Mouse (Mus musculus): ENCODE results near the gene Ablim1. TPM values are rescaled to one million over a fixed set of nuclear protein-coding genes. Genes with fewer than 3 reads are reported as not detected.

Ablim1 gene
- 17.7 and 22.4 TPM in 2 replicates for polyA plus RNA-seq (2016; fragmentation: Nextera tagmentation; extraction: Ambion mirVana)

DNA sequence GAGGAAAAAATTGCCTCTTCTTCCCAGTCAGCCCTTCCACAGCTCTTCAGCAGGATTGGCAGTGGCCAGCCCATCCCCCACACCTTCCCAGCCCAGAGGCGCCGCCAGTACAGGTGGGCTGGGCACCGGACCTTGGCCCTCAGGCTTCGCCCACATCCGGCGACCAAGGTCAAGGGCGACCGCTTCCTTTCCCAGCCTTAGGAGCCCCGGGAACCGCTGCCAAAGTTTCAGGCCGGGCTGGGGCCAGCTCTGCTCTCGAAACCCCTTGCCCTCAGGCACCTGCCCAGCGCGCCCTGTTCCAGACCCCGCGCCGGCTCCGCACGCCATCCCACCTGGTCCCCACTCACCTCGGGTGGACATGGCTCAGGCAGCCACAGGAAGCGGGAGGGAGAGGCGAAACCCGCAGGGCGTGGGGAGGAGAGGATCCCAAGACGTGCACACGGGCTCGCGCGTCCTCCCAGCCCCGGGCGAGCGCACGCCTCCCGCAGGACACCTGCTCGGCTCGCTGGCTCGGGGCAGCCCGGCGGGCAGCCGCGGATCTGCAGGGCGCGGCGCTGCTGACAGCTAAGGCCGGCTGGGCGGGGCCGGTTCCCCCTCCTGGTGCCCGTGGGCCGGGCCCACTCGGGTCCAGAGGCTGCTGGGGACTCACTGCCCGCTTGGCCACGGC, at the start of gene Ablim1:
TSS of gene Ablim1 (minus strand) at position 574 of the 667 bp plus-strand sequence.
- Histone ChIP-seq H3K4me3 (peak within 1 kb of the TSS; percentile 62), H3K27ac (replicated peaks) (peak within 1 kb of the TSS; percentile 71), H3K9me3 (no peaks in the 10 kb centered on the region), H3K4me1 (peaks cover 13% of the 10 kb centered on the region), H3K27me3 (replicated peaks; ENCODE audit: low read depth, poor library complexity, severe bottlenecking) (peaks cover 57% of the 10 kb centered on the region), H3K36me3 (replicated peaks) (no peaks in the 10 kb centered on the region)
- peak; percentile 49 for DNase-seq (ENCODE audit: low spot score)
- 2% methylated on average over 52 of the region's 52 CpGs for WGBS

DNA sequence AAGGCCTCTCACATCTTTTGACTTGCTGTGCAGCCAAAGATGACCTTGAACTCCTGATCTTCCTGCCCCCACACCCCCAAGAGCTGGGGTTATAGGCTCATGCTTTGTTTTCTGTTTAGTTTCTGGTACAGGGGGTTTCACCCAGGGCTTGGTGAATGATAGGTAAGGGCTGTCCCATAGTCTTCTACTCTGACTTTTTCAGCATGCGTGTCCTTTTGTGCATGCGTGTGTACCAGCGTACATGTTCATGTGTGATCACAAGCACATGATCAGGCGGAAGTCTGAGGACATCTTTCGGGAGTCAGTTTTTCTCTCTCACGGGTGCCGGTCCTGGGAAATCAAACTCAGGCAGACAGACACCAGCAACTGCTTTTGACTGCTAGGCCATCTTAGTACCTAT, 48.8 kb upstream of the Ablim1 start:
- peaks cover 8% of the 10 kb centered on the region for H3K36me3 ChIP-seq (replicated peaks)
- H3K4me1 ChIP-seq = peaks cover 78% of the 10 kb centered on the region
- no peaks in the 10 kb centered on the region for H3K27me3 ChIP-seq (replicated peaks; ENCODE audit: low read depth, poor library complexity, severe bottlenecking)
- peak overlapping the region; percentile 98 for H3K4me3 ChIP-seq
- 0 out of 2 replicates have a peak overlapping the region, but pooled peaks have one; percentile 1 for H3K27ac ChIP-seq (replicated peaks)
- no peaks in the 10 kb centered on the region for H3K9me3 ChIP-seq
- WGBS = 92% methylated on average over 7 of the region's 7 CpGs
- no peak for DNase-seq (ENCODE audit: low spot score)

DNA sequence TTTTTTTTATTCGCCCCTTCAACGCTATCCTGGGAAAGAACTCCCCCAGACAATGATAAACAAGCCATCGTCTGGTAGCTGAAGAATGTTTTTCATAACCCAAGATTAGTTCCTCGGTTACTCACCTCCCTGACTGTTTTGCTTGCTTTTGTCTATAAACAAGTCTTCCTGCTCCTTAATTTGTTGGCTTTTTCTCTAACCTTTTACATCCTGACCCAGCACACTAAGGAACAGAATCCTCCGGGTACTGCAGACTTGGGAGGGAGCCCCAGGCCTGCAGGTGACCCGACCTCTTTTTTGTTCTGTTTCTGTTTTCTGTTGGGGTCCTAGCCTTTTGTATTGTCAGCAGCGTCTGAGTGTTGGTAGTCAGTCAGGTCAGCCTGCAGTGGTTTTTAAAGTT, 48.4 kb upstream of the Ablim1 start:
- Histone ChIP-seq H3K9me3 (no peaks in the 10 kb centered on the region), H3K27ac (replicated peaks) (peak overlapping the region; percentile 1; the same call in 1 of the 2 replicates), H3K4me1 (peaks cover 80% of the 10 kb centered on the region), H3K36me3 (replicated peaks) (0 out of 2 replicates have a peak, but pooled peaks cover 4% of the 10 kb centered on the region), H3K27me3 (replicated peaks; ENCODE audit: low read depth, poor library complexity, severe bottlenecking) (no peaks in the 10 kb centered on the region), H3K4me3 (peak overlapping the region; percentile 98)
- DNase-seq (ENCODE audit: low spot score) = no peak
- WGBS = 41% methylated on average over 7 of the region's 7 CpGs

DNA sequence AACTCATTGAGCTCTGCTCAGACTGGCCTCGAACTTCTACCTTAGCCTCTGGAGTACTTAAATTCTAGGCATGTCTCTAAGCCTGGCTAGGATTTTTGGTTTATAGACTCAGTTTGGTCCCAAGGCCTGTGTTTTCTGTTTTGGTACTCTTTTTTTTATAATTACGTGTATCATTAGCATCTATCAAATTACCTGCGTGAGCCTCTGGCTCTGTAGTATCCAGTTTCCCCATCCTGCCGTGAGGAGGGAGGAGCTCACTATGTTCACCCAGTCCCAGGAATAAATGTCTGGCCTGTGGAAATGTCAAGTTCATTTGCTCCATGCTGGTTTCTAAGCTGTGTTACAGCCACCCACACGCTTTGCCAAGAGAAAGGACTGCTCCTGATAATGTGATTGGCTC, 47.9 kb upstream of the Ablim1 start:
- WGBS = 37% methylated on average over 5 of the region's 5 CpGs
- Histone ChIP-seq H3K4me1 (peaks cover 78% of the 10 kb centered on the region), H3K36me3 (replicated peaks) (0 out of 2 replicates have a peak, but pooled peaks cover 2% of the 10 kb centered on the region), H3K4me3 (peak overlapping the region; percentile 98), H3K9me3 (no peaks in the 10 kb centered on the region), H3K27ac (replicated peaks) (no peak overlapping the region; the same call in 1 of the 2 replicates), H3K27me3 (replicated peaks; ENCODE audit: low read depth, poor library complexity, severe bottlenecking) (no peaks in the 10 kb centered on the region)
- DNase-seq (ENCODE audit: low spot score) = no peak

DNA sequence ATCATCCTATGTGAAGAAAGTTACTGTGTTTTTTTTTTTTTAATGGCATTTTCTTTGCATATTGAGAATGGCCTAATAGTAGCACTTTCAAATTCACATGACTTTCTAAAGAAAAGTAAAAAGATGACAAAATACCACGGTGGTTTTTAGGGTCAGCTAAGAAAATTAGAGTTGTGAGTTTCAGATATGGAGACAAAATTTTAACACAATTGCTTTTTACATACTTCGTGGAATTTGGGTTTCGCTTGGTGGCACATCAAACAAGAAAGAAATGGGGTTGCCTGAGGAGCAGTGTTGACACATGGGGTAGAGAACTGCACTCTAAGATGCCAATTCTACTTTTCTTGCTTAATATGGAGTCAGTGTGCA, 47.2 kb upstream of the Ablim1 start:
- Histone ChIP-seq H3K27ac (replicated peaks) (peak overlapping the region; percentile 99), H3K4me3 (peak overlapping the region; percentile 98), H3K9me3 (no peaks in the 10 kb centered on the region), H3K36me3 (replicated peaks) (no peaks in the 10 kb centered on the region), H3K4me1 (peaks cover 71% of the 10 kb centered on the region), H3K27me3 (replicated peaks; ENCODE audit: low read depth, poor library complexity, severe bottlenecking) (no peaks in the 10 kb centered on the region)
- 22% methylated on average over 3 of the region's 3 CpGs for WGBS
- no peak for DNase-seq (ENCODE audit: low spot score)

DNA sequence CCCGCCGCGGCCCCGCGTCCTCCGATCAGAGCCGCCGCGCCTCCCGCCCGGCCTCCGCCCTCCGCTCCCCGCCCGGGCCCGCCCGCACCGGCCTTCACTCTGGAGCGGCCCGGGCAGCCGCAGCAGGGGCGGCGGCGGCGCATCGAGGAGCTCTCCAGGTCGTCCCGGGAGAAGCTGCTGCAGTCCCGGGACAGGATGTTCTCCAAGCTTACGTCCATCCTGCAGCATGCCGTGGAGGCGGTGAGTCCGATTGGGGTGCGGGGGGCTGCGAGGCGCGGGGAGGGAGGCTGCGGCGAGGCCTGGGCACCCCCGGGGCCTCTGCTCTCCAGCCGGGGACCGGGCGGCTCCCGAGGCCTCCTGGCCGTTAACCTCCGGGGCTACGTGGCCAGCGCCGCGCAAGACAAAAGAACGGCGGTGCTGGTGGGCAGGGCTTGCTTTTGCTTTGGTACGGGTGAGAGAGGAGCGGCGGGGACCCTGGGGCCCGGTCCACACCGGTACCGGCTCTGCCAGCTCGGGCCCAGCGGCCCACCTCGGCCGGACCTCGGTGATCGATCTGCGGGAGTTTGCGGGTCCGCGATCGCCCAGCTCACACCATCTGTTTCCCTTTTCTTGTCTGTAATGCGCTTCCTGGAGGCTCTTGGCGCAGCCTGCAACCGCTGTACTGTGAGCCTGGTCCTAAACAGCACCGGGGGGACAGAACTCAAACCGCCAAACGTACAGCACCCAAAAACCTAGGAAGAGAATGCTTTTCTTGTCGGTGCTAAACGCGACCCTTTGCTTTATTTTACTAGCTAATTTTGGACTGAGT, 46.6 kb upstream of the Ablim1 start:
- peak; percentile 78 for DNase-seq (ENCODE audit: low spot score)
- peak overlapping the region; percentile 98 for H3K4me3 ChIP-seq
- WGBS = under 1% methylated on average over 78 of the region's 78 CpGs
- no peaks in the 10 kb centered on the region for H3K9me3 ChIP-seq
- H3K27me3 ChIP-seq (replicated peaks; ENCODE audit: low read depth, poor library complexity, severe bottlenecking) = no peaks in the 10 kb centered on the region
- peaks cover 65% of the 10 kb centered on the region for H3K4me1 ChIP-seq
- peak overlapping the region; percentile 99 for H3K27ac ChIP-seq (replicated peaks)
- no peaks in the 10 kb centered on the region for H3K36me3 ChIP-seq (replicated peaks)

DNA sequence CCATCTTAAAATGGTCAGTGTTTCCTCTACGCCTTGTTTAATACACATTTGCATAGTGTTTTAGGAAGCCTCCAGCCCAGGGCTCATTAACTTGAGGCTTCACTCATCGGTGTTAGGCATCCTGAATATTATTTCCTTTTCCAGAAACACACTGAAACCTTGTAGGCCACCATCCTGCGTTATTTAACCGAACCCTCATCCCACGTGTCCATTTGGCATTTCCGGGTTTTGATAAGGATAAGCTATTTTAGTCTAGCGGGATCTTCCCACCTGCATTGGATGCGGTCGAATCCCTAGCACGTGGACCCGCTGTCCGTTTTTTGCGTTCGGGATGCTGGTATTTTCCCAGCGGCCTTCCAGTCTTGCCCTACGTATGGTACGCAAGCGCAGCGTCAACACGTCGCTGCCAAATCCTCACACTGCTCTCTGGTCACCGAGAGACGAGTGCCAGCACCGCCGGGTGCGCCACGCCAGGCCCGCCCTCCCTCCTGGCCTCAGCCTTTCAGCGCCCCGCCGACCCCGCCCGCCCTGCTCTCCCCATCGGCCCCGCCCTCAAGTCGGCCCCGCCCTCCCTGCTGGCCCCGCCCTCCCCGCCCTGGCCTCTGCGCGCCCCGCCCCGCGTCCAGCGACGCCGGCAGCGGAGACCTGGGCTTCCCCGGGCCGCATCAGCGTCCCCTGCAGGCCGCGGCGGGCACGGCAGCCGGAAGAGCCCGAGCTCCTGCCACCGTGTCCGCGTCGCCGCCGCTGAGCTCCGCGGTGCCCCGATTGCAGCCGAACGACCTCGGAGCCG, 45.8 kb upstream of the Ablim1 start, which contains the start of gene Fam160b1:
TSS of gene Fam160b1 (plus strand) at position 340 of the 790 bp plus-strand sequence.
- Histone ChIP-seq H3K27me3 (replicated peaks; ENCODE audit: low read depth, poor library complexity, severe bottlenecking) (no peaks in the 10 kb centered on the region), H3K36me3 (replicated peaks) (no peaks in the 10 kb centered on the region), H3K9me3 (no peaks in the 10 kb centered on the region), H3K27ac (replicated peaks) (peak within 1 kb of the TSS; percentile 99), H3K4me3 (peak within 1 kb of the TSS; percentile 98), H3K4me1 (peaks cover 63% of the 10 kb centered on the region)
- WGBS = 2% methylated on average over 70 of the region's 70 CpGs
- peak; percentile 99 for DNase-seq (ENCODE audit: low spot score)

DNA sequence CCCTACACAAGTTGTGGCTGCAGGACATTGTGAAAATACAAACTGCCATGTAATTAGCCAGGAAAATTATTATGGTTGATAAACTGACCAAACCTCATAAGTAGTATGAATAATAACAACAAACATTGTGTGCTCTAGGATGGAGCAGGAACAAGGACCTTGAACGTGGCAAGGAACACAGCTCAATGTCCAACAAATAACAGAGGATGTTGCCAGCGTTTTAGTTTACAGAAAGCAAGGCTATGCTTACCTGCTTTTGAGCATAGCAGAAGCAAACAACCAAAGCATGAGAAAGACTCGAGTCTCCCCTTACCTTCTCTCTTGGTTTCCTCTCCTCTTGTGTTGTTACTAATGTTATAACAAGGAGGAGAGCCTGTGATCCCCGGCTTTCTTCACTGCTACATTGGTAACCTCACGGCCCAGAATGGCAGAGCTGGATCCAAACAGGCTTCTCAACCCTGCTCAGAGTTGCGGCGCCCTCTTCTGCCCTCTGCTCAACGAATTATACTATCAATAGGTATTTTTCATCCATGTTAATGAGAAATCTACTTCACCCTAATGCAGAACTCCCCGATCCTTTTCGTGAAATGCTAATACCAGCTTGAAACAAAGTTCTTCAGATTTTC, 45.1 kb upstream of the Ablim1 start:
- Histone ChIP-seq H3K27ac (replicated peaks) (peak overlapping the region; percentile 99), H3K4me3 (peak overlapping the region; percentile 98), H3K4me1 (peaks cover 61% of the 10 kb centered on the region), H3K36me3 (replicated peaks) (no peaks in the 10 kb centered on the region), H3K9me3 (no peaks in the 10 kb centered on the region), H3K27me3 (replicated peaks; ENCODE audit: low read depth, poor library complexity, severe bottlenecking) (no peaks in the 10 kb centered on the region)
- no peak for DNase-seq (ENCODE audit: low spot score)
- WGBS = 59% methylated on average over 10 of the region's 10 CpGs

DNA sequence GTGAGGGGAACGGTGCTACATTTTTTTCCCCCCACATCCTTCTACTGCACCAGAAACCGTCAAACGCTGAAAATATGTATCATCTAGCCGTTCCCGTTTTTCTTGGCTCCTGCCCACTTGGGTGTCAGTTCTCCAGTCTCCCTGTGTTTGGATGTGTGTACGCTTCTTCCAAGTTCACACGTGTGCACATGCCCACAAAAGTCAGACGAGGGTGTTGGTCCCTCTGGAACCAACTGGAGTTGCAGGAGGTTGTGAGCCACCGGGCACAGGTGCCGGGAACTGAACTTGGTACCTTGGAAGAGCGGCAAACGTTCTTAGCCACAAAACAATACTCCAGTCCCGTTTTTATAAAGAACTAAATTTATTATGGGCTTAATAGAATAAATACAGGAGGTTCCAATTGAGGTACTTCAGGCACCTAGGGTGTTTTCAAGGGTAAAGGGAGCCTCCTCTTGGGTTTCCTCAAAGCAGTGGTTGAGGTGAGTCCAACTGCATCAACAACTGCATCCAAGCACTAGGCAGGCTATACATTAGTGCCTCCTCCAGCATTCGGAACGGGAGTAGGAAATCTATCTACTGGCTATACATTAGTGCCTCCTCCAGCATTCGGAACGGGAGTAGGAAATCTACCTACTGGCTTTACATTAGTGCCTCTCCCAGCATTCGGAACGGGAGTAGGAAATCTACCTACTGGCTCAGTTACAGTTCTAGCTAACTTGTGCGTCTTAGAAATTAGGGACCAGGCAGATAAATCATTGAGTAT, 44.3 kb upstream of the Ablim1 start:
- no peaks in the 10 kb centered on the region for H3K36me3 ChIP-seq (replicated peaks)
- H3K27me3 ChIP-seq (replicated peaks; ENCODE audit: low read depth, poor library complexity, severe bottlenecking) = no peaks in the 10 kb centered on the region
- no peak overlapping the region for H3K27ac ChIP-seq (replicated peaks)
- peak overlapping the region; percentile 98; the same call in 1 of the 2 replicates for H3K4me3 ChIP-seq
- H3K9me3 ChIP-seq = no peaks in the 10 kb centered on the region
- peaks cover 53% of the 10 kb centered on the region for H3K4me1 ChIP-seq
- WGBS = 95% methylated on average over 20 of the region's 20 CpGs
- no peak for DNase-seq (ENCODE audit: low spot score)

DNA sequence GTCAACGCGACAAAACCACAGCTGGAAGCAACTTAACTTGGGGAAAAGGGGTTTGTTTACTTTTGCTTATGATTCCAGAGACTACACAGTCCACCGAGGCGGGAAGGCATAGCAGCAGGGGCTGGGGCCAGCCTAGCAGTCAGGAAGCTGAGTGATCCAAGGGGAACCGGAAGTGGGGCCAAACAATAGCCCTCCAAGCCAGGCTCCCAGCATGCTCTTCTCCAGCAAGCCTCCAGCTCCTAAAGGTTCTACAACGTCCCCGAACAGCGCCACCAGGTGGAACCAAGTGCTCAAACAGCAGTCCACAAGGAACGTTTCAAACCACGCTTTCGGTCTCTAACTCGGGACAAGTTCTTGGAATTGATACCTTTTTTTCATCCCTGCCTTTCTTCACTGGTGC, 43.6 kb upstream of the Ablim1 start:
- no peaks in the 10 kb centered on the region for H3K27me3 ChIP-seq (replicated peaks; ENCODE audit: low read depth, poor library complexity, severe bottlenecking)
- 82% methylated on average over 12 of the region's 12 CpGs for WGBS
- peak; percentile 32 for DNase-seq (ENCODE audit: low spot score)
- H3K9me3 ChIP-seq = no peaks in the 10 kb centered on the region
- no peaks in the 10 kb centered on the region for H3K36me3 ChIP-seq (replicated peaks)
- no peak overlapping the region for H3K4me3 ChIP-seq
- peak overlapping the region; percentile 44; the same call in 1 of the 2 replicates for H3K27ac ChIP-seq (replicated peaks)
- peaks cover 46% of the 10 kb centered on the region for H3K4me1 ChIP-seq

DNA sequence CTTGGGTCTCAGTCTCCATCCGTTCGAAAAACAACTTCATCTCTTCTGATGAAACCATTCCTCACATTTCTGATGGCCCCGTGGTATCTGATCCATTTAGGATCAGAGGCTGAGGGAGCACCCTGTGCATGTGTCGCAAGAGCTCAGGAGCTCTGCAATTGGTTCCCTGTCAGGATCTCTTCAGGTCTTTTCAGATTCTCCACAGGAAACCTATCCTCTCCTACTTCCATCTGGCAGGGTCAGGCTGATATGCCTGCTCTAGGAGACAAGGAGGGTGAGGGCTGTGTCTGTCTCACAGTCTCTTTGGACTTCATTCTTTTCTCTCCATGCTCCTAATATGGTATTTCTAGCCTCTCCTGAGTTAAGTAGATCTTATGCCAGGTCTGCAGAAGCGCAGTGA, 43.1 kb upstream of the Ablim1 start:
- 93% methylated on average over 5 of the region's 5 CpGs for WGBS
- H3K4me1 ChIP-seq = peaks cover 41% of the 10 kb centered on the region
- H3K9me3 ChIP-seq = no peaks in the 10 kb centered on the region
- no peak for DNase-seq (ENCODE audit: low spot score)
- no peak overlapping the region for H3K4me3 ChIP-seq
- H3K36me3 ChIP-seq (replicated peaks) = no peaks in the 10 kb centered on the region
- no peaks in the 10 kb centered on the region for H3K27me3 ChIP-seq (replicated peaks; ENCODE audit: low read depth, poor library complexity, severe bottlenecking)
- H3K27ac ChIP-seq (replicated peaks) = peak overlapping the region; percentile 44; the same call in 1 of the 2 replicates
